Comparison of ENCODE assay signal across 14 mouse cellular contexts in the genomic region with DNA sequence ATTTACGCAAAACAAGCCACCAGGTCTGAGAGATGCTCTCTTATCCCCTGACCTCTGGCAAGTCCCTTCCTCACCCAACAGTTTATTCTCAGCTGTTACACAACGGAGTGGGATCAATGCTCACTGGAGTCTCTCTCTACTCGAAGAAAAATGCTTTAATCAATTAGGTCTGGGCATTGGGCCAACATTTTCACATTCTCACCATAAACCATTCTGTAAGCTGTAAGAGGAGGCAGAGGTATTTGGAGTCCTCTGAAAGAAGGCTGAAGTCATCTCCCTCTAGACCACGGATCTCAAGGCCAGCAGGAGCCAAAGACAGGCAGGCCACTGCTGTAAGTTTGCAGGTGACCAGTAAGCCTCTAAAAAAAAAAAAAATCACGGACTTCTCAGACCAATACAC. TPM values are rescaled to one million over a fixed set of nuclear protein-coding genes. Genes with fewer than 3 reads are reported as not detected.
DNase-seq lines count a peak whose midpoint lies in the region; ATAC-seq lines count a peak whose summit lies in the region.
"Had no signal": no experiment of that assay in that cellular context is flagged by ENCODE, and none has a peak within 500 bp of the region (broad histone marks: within the 10 kb centered on the region; RNA-seq: fewer than 3 reads in every experiment).

No protein-coding gene starts in this region.

- peak; percentile 78 for DNase-seq in hindbrain, embryonic 14.5 days (ENCODE audit: low spot score)
- no peak for DNase-seq in midbrain, embryonic 10.5 days (ENCODE audit: low spot score)
- DNase-seq in cerebellum, adult 9-10 months = no peak
- DNase-seq in right cerebral cortex, postnatal 10 days (ENCODE audit: low spot score in 2 of 2) = no peak
- DNase-seq: adrenal gland, adult 8-10 months; cerebellum, adult 9-11 months; gastrocnemius, adult 2 months; heart, adult 2 months; kidney, adult 11 months; kidney, postnatal 25 days had no signal

- H3K9ac ChIP-seq in hindbrain, embryonic 14.5 days = no peak overlapping the region
- no peak overlapping the region for H3K9ac ChIP-seq in hindbrain, embryonic 12.5 days
- H3K9ac ChIP-seq in midbrain, embryonic 13.5 days (replicated peaks) = no peak overlapping the region
- H3K9ac ChIP-seq in forebrain, embryonic 16.5 days (replicated peaks; ENCODE audit: low read depth, low read length) = 0 out of 2 replicates have a peak overlapping the region, but pooled peaks have one; percentile 11
- H3K9ac ChIP-seq in neural tube, embryonic 15.5 days (replicated peaks) = no peak overlapping the region

- ATAC-seq in hindbrain, embryonic 14.5 days (ENCODE audit: low FRiP score) = no peak; the same call in 1 of the 2 replicates
- ATAC-seq in hindbrain, embryonic 12.5 days (ENCODE audit: low FRiP score) = no peak
- no peak for ATAC-seq in midbrain, embryonic 13.5 days
- no peak for ATAC-seq in forebrain, embryonic 16.5 days
- ATAC-seq in neural tube, embryonic 15.5 days (ENCODE audit: low FRiP score) = no peak

- no peak overlapping the region for H3K4me3 ChIP-seq in hindbrain, embryonic 14.5 days (replicated peaks; ENCODE audit: low read length)
- H3K4me3 ChIP-seq in hindbrain, embryonic 12.5 days = no peak overlapping the region
- H3K4me3 ChIP-seq in midbrain, embryonic 13.5 days (replicated peaks) = no peak overlapping the region
- no peak overlapping the region for H3K4me3 ChIP-seq in midbrain, embryonic 10.5 days
- no peak overlapping the region for H3K4me3 ChIP-seq in forebrain, embryonic 16.5 days (replicated peaks; ENCODE audit: low read length)
- H3K4me3 ChIP-seq in neural tube, embryonic 15.5 days (replicated peaks) = no peak overlapping the region
- H3K4me3 ChIP-seq: gastrocnemius, adult 2 months; heart, adult 2 months had no signal

- H3K36me3 ChIP-seq in hindbrain, embryonic 14.5 days (replicated peaks; ENCODE audit: control insufficient read depth, insufficient read depth) = no peaks in the 10 kb centered on the region
- H3K36me3 ChIP-seq in hindbrain, embryonic 12.5 days = no peaks in the 10 kb centered on the region
- no peaks in the 10 kb centered on the region for H3K36me3 ChIP-seq in midbrain, embryonic 13.5 days
- no peaks in the 10 kb centered on the region for H3K36me3 ChIP-seq in midbrain, embryonic 10.5 days
- no peaks in the 10 kb centered on the region for H3K36me3 ChIP-seq in forebrain, embryonic 16.5 days (ENCODE audit: control insufficient read depth, insufficient read depth)
- no peaks in the 10 kb centered on the region for H3K36me3 ChIP-seq in neural tube, embryonic 15.5 days

- no peaks in the 10 kb centered on the region for H3K27me3 ChIP-seq in hindbrain, embryonic 14.5 days (ENCODE audit: control insufficient read depth, insufficient read depth, low read length)
- H3K27me3 ChIP-seq in hindbrain, embryonic 12.5 days = no peaks in the 10 kb centered on the region
- peaks cover 5% of the 10 kb centered on the region; the same call in 1 of the 2 replicates for H3K27me3 ChIP-seq in midbrain, embryonic 13.5 days
- H3K27me3 ChIP-seq in midbrain, embryonic 10.5 days (ENCODE audit: low read depth, poor library complexity, severe bottlenecking) = peaks cover 5% of the 10 kb centered on the region; the same call in 1 of the 2 replicates
- H3K27me3 ChIP-seq in forebrain, embryonic 16.5 days (replicated peaks; ENCODE audit: control insufficient read depth, insufficient read depth, low read length) = no peaks in the 10 kb centered on the region
- H3K27me3 ChIP-seq in neural tube, embryonic 15.5 days (replicated peaks) = 0 out of 2 replicates have a peak, but pooled peaks cover 4% of the 10 kb centered on the region

- WGBS in hindbrain, embryonic 14.5 days = 43% methylated on average over 5 of the region's 5 CpGs
- WGBS in hindbrain, embryonic 12.5 days = 48% methylated on average over 5 of the region's 5 CpGs
- WGBS in midbrain, embryonic 13.5 days = 53% methylated on average over 5 of the region's 5 CpGs
- WGBS in midbrain, embryonic 10.5 days = 84% methylated on average over 5 of the region's 5 CpGs
- 16% methylated on average over 5 of the region's 5 CpGs for WGBS in forebrain, embryonic 16.5 days
- 29% methylated on average over 5 of the region's 5 CpGs for WGBS in neural tube, embryonic 15.5 days

- 0 out of 2 replicates have a peak overlapping the region, but pooled peaks have one; percentile 58 for H3K27ac ChIP-seq in hindbrain, embryonic 14.5 days
- H3K27ac ChIP-seq in hindbrain, embryonic 12.5 days = no peak overlapping the region
- peak overlapping the region; percentile 67; the same call in 1 of the 2 replicates for H3K27ac ChIP-seq in midbrain, embryonic 13.5 days
- no peak overlapping the region for H3K27ac ChIP-seq in midbrain, embryonic 10.5 days (replicated peaks)
- H3K27ac ChIP-seq in forebrain, embryonic 16.5 days (ENCODE audit: low read length) = peak overlapping the region; percentile 71
- peak overlapping the region; percentile 52; the same call in 1 of the 2 replicates for H3K27ac ChIP-seq in neural tube, embryonic 15.5 days (replicated peaks)
- H3K27ac ChIP-seq: gastrocnemius, adult 2 months; heart, adult 2 months had no signal

- no peak overlapping the region for H3K4me2 ChIP-seq in hindbrain, embryonic 14.5 days (replicated peaks)
- H3K4me2 ChIP-seq in hindbrain, embryonic 12.5 days (replicated peaks) = no peak overlapping the region
- no peak overlapping the region for H3K4me2 ChIP-seq in midbrain, embryonic 13.5 days (replicated peaks)
- H3K4me2 ChIP-seq in forebrain, embryonic 16.5 days (ENCODE audit: low read length) = no peak overlapping the region
- no peak overlapping the region for H3K4me2 ChIP-seq in neural tube, embryonic 15.5 days

- no peaks in the 10 kb centered on the region for H3K9me3 ChIP-seq in hindbrain, embryonic 14.5 days (ENCODE audit: control insufficient read depth, low read length)
- no peaks in the 10 kb centered on the region for H3K9me3 ChIP-seq in hindbrain, embryonic 12.5 days (replicated peaks)
- no peaks in the 10 kb centered on the region for H3K9me3 ChIP-seq in midbrain, embryonic 13.5 days
- H3K9me3 ChIP-seq in midbrain, embryonic 10.5 days (replicated peaks) = no peaks in the 10 kb centered on the region
- H3K9me3 ChIP-seq in forebrain, embryonic 16.5 days (ENCODE audit: control insufficient read depth, low read length) = no peaks in the 10 kb centered on the region
- H3K9me3 ChIP-seq in neural tube, embryonic 15.5 days (replicated peaks) = no peaks in the 10 kb centered on the region

- peaks cover 32% of the 10 kb centered on the region for H3K4me1 ChIP-seq in hindbrain, embryonic 14.5 days (replicated peaks; ENCODE audit: control insufficient read depth, insufficient read depth, low read length)
- peaks cover 18% of the 10 kb centered on the region for H3K4me1 ChIP-seq in hindbrain, embryonic 12.5 days
- H3K4me1 ChIP-seq in midbrain, embryonic 13.5 days (replicated peaks) = peaks cover 30% of the 10 kb centered on the region
- H3K4me1 ChIP-seq in midbrain, embryonic 10.5 days = peaks cover 31% of the 10 kb centered on the region
- H3K4me1 ChIP-seq in forebrain, embryonic 16.5 days (replicated peaks; ENCODE audit: control insufficient read depth, insufficient read depth, low read length) = peaks cover 32% of the 10 kb centered on the region
- peaks cover 39% of the 10 kb centered on the region for H3K4me1 ChIP-seq in neural tube, embryonic 15.5 days

RNA-seq across cellular contexts. Expression of a gene that starts 26.9 kb away (rescaled TPM):
- polyA plus RNA-seq in hindbrain, embryonic 14.5 days (2014; fragmentation: Nextera tagmentation; extraction: Ambion mirVana) = not detected in 2 replicates
- polyA plus RNA-seq in hindbrain, embryonic 12.5 days (2016; fragmentation: Nextera tagmentation; extraction: Ambion mirVana) = 0.25 and 0.40 TPM in 2 replicates
- 0.43 and 0.63 TPM in 2 replicates for polyA plus RNA-seq in midbrain, embryonic 13.5 days (2015; fragmentation: Nextera tagmentation; extraction: Ambion mirVana)
- polyA plus RNA-seq in midbrain, embryonic 10.5 days (2016; fragmentation: Nextera tagmentation; extraction: Ambion mirVana) = 0.67 and 0.97 TPM in 2 replicates
- polyA plus RNA-seq in forebrain, embryonic 16.5 days (2015; fragmentation: Nextera tagmentation; extraction: Ambion mirVana) = 0.11 and 0.27 TPM in 2 replicates
- polyA plus RNA-seq in neural tube, embryonic 15.5 days (2015; fragmentation: Nextera tagmentation; extraction: Ambion mirVana) = 0.36 and 0.41 TPM in 2 replicates

RNA-seq across cellular contexts. Expression of a gene that starts 31.5 kb away (rescaled TPM):
- polyA plus RNA-seq in hindbrain, embryonic 14.5 days (2014; fragmentation: Nextera tagmentation; extraction: Ambion mirVana) = 26.8 and 30.2 TPM in 2 replicates
- 98.6 and 104 TPM in 2 replicates for polyA plus RNA-seq in hindbrain, embryonic 12.5 days (2016; fragmentation: Nextera tagmentation; extraction: Ambion mirVana)
- 79.0 and 80.7 TPM in 2 replicates for polyA plus RNA-seq in midbrain, embryonic 13.5 days (2015; fragmentation: Nextera tagmentation; extraction: Ambion mirVana)
- 251 and 280 TPM in 2 replicates for polyA plus RNA-seq in midbrain, embryonic 10.5 days (2016; fragmentation: Nextera tagmentation; extraction: Ambion mirVana)
- 64.1 and 80.3 TPM in 2 replicates for polyA plus RNA-seq in forebrain, embryonic 16.5 days (2015; fragmentation: Nextera tagmentation; extraction: Ambion mirVana)
- polyA plus RNA-seq in neural tube, embryonic 15.5 days (2015; fragmentation: Nextera tagmentation; extraction: Ambion mirVana) = 19.1 and 33.3 TPM in 2 replicates

Comparison
In these comparisons a context has a peak if more than half of its experiments do, and no peak if none do; other contexts are left out.
1. H3K27ac ChIP-seq: peak in hindbrain, embryonic 14.5 days (single experiment), midbrain, embryonic 13.5 days (single experiment), forebrain, embryonic 16.5 days (single experiment) and neural tube, embryonic 15.5 days (single experiment); none in hindbrain, embryonic 12.5 days (single experiment) and midbrain, embryonic 10.5 days (single experiment).